Mouse (Mus musculus) lung, embryonic 14.5 days (tissue): Measurements from ENCODE around the gene Fance. TPM values are rescaled to one million over a fixed set of nuclear protein-coding genes. Genes with fewer than 3 reads are reported as not detected.

Source experiments
- ATAC-seq: fragments of 200-750 bp; cut with Nextera tagmentation; 2 replicates; pipeline ENCODE4 v1.8.0; 2017; ENCODE audit warnings: mild to moderate bottlenecking, moderate TSS enrichment, moderate library complexity; ENCODE audit not compliant: insufficient read depth
- DNase-seq: peaks from one replicate; pipeline ENCODE4 v3.0.0-alpha.2; 2015
- H3K27ac ChIP-seq: fragments of 300-500 bp; sonication (generic); 2 replicates; pipeline ENCODE4 v1.5.1; 2014; ENCODE audit warnings: low read depth, mild to moderate bottlenecking, moderate library complexity
- H3K27me3 ChIP-seq: fragments of 300-500 bp; sonication (generic); 2 replicates; pipeline ENCODE4 v1.6.1; 2014; ENCODE audit warnings: low read length, control low read depth; ENCODE audit not compliant: insufficient read depth
- H3K36me3 ChIP-seq: fragments of 300-500 bp; sonication (generic); 2 replicates; pipeline ENCODE4 v1.6.1; 2014; ENCODE audit warnings: control low read depth; ENCODE audit not compliant: insufficient read depth
- H3K4me1 ChIP-seq: fragments of 300-500 bp; sonication (generic); 2 replicates; pipeline ENCODE4 v1.6.1; 2014; ENCODE audit warnings: antibody characterized with exemption, control low read depth; ENCODE audit not compliant: insufficient read depth
- H3K4me2 ChIP-seq: fragments of 300-500 bp; sonication (generic); 2 replicates; pipeline ENCODE4 v1.6.1; 2014; ENCODE audit warnings: mild to moderate bottlenecking
- H3K4me3 ChIP-seq: fragments of 300-500 bp; sonication (generic); 2 replicates; pipeline ENCODE4 v1.5.1; 2014; ENCODE audit warnings: low read depth, low read length
- H3K9ac ChIP-seq: fragments of 300-500 bp; sonication (generic); 2 replicates; pipeline ENCODE4 v1.6.1; 2014
- H3K9me3 ChIP-seq: fragments of 300-500 bp; sonication (generic); 2 replicates; pipeline ENCODE4 v1.6.1; 2016; ENCODE audit warnings: low read depth, low read length, control low read depth
- CTCF ChIP-seq: IDR thresholded peaks from 2 replicates; pipeline ENCODE4 v1.5.1; 2016; ENCODE audit warnings: antibody characterized with exemption, low read depth
- WGBS: fragments of 180-500 bp; shearing (Covaris S2); extraction: QIAGEN DNeasy Blood & Tissue Kit; methylation state at CpG from one replicate; pipeline ENCODE4 v1.1.7; 2014; 5-methylcytosine and 5-hydroxymethylcytosine counted together
- polyA plus RNA-seq: library from polyadenylated mRNA; unstranded; fragments of >200 nt; fragmentation: Nextera tagmentation; extraction: Ambion mirVana; gene quantifications from 2 replicates; pipeline ENCODE4 v1.2.1, GENCODE M21; 2014

Fance gene
- polyA plus RNA-seq, 1 experiment from 2014 or later, result 35.3 TPM

GRCm38 (mm10) chr17:28281866-28282441 lies 31.4 kb upstream of the Fance start:
- peaks cover 13% of the 10 kb centered on the region for H3K4me1 ChIP-seq
- H3K4me3 ChIP-seq, result no peak overlapping the region
- H3K27me3 ChIP-seq, result no peaks in the 10 kb centered on the region
- H3K9me3 ChIP-seq, result no peaks in the 10 kb centered on the region
- H3K4me2 ChIP-seq, result no peak overlapping the region
- no peak for DNase-seq
- no peak overlapping the region for H3K9ac ChIP-seq
- no peaks in the 10 kb centered on the region for H3K36me3 ChIP-seq
- no peak for ATAC-seq
- no peak overlapping the region for H3K27ac ChIP-seq
- TF ChIP-seq CTCF, result no peak
- 86% methylated on average over 7 of the region's 7 CpGs for WGBS

GRCm38 (mm10) chr17:28283199-28283598 lies 30.1 kb upstream of the Fance start:
- Histone ChIP-seq H3K9me3 (no peaks in the 10 kb centered on the region), H3K9ac (no peak overlapping the region), H3K4me1 (peaks cover 13% of the 10 kb centered on the region), H3K4me3 (no peak overlapping the region), H3K36me3 (no peaks in the 10 kb centered on the region), H3K27ac (no peak overlapping the region), H3K27me3 (no peaks in the 10 kb centered on the region), H3K4me2 (no peak overlapping the region)
- no peak for ATAC-seq
- 73% methylated on average over 10 of the region's 10 CpGs for WGBS
- DNase-seq, result no peak
- TF ChIP-seq CTCF, result no peak

- no peaks in the 10 kb centered on the region for H3K9me3 ChIP-seq
- TF ChIP-seq CTCF, result no peak
- H3K4me2 ChIP-seq, result no peak overlapping the region
- H3K4me3 ChIP-seq, result no peak overlapping the region
- H3K27me3 ChIP-seq, result no peaks in the 10 kb centered on the region
- 84% methylated on average over 10 of the region's 10 CpGs for WGBS
- DNase-seq (no peak), ATAC-seq (no peak)
- H3K4me1 ChIP-seq, result peaks cover 6% of the 10 kb centered on the region
- no peaks in the 10 kb centered on the region for H3K36me3 ChIP-seq
- H3K9ac ChIP-seq, result no peak overlapping the region
- no peak overlapping the region for H3K27ac ChIP-seq
These were observed 27.2 kb upstream of the Fance start for GRCm38 (mm10) chr17:28286133-28286532.

- Histone ChIP-seq H3K27me3 (no peaks in the 10 kb centered on the region), H3K9me3 (no peaks in the 10 kb centered on the region), H3K36me3 (no peaks in the 10 kb centered on the region), H3K9ac (no peak overlapping the region), H3K4me2 (no peak overlapping the region), H3K4me1 (peaks cover 6% of the 10 kb centered on the region), H3K4me3 (no peak overlapping the region), H3K27ac (no peak overlapping the region)
- TF ChIP-seq CTCF, result no peak
- WGBS, result 50% methylated on average over 5 of the region's 5 CpGs
- ATAC-seq (no peak), DNase-seq (no peak)
These were observed 26.4 kb upstream of the Fance start for GRCm38 (mm10) chr17:28286964-28287363.

GRCm38 (mm10) chr17:28287578-28287977 lies 25.7 kb upstream of the Fance start:
- Histone ChIP-seq H3K9me3 (no peaks in the 10 kb centered on the region), H3K27ac (no peak overlapping the region), H3K4me2 (no peak overlapping the region), H3K27me3 (no peaks in the 10 kb centered on the region), H3K36me3 (no peaks in the 10 kb centered on the region), H3K4me3 (no peak overlapping the region), H3K9ac (no peak overlapping the region), H3K4me1 (peaks cover 6% of the 10 kb centered on the region)
- DNase-seq (peak; percentile 27), ATAC-seq (0 out of 2 replicates have a peak, but pooled peaks have one; percentile 18)
- WGBS, result 43% methylated on average over 8 of the region's 8 CpGs
- TF ChIP-seq CTCF, result no peak

GRCm38 (mm10) chr17:28287980-28288379 lies 25.3 kb upstream of the Fance start:
- H3K9me3 ChIP-seq, result no peaks in the 10 kb centered on the region
- H3K27ac ChIP-seq, result no peak overlapping the region
- TF ChIP-seq CTCF, result peak; percentile 50
- no peaks in the 10 kb centered on the region for H3K36me3 ChIP-seq
- H3K4me1 ChIP-seq, result peaks cover 6% of the 10 kb centered on the region
- peak; percentile 40; the same call in 1 of the 2 replicates for ATAC-seq
- no peak overlapping the region for H3K9ac ChIP-seq
- H3K4me2 ChIP-seq, result no peak overlapping the region
- H3K4me3 ChIP-seq, result no peak overlapping the region
- 42% methylated on average over 5 of the region's 5 CpGs for WGBS
- DNase-seq, result peak; percentile 72
- no peaks in the 10 kb centered on the region for H3K27me3 ChIP-seq

GRCm38 (mm10) chr17:28290262-28290661 lies 23.1 kb upstream of the Fance start:
- Histone ChIP-seq H3K27ac (no peak overlapping the region), H3K36me3 (no peaks in the 10 kb centered on the region), H3K9me3 (no peaks in the 10 kb centered on the region), H3K4me3 (no peak overlapping the region), H3K27me3 (no peaks in the 10 kb centered on the region), H3K9ac (0 out of 2 replicates have a peak overlapping the region, but pooled peaks have one; percentile 3), H3K4me2 (no peak overlapping the region), H3K4me1 (peaks cover 6% of the 10 kb centered on the region)
- 58% methylated on average over 3 of the region's 3 CpGs for WGBS
- TF ChIP-seq CTCF, result no peak
- ATAC-seq (0 out of 2 replicates have a peak, but pooled peaks have one; percentile 5), DNase-seq (peak; percentile 63)
